Mouse (Mus musculus) forebrain, embryonic 13.5 days (tissue): ENCODE results near the gene Sar1b. TPM values are rescaled to one million over a fixed set of nuclear protein-coding genes. Genes with fewer than 3 reads are reported as not detected.
A peak's percentile ranks its signal among the peaks of the same experiment; 100 is the strongest.
"Not testable (repeated sequence)": the region's sequence is repeated elsewhere in the genome, so short reads cannot be mapped to it uniquely, and the experiment has no call there.

ENCODE experiments used
- ATAC-seq: fragments of 200-750 bp; cut with Nextera tagmentation; 2 replicates; pipeline ENCODE4 v1.8.0; 2017
- H3K27ac ChIP-seq: fragments of 300-500 bp; sonication (generic); 2 replicates; pipeline ENCODE4 v1.5.1; 2015; ENCODE audit warnings: inconsistent platforms, mild to moderate bottlenecking, moderate library complexity
- H3K27me3 ChIP-seq: fragments of 300-500 bp; sonication (generic); 2 replicates; pipeline ENCODE4 v1.6.1; 2015; ENCODE audit warnings: mild to moderate bottlenecking, inconsistent platforms
- H3K36me3 ChIP-seq: fragments of 300-500 bp; sonication (generic); 2 replicates; pipeline ENCODE4 v1.6.1; 2015; ENCODE audit warnings: mild to moderate bottlenecking, inconsistent platforms; ENCODE audit not compliant: poor library complexity, severe bottlenecking
- H3K4me1 ChIP-seq: fragments of 300-500 bp; sonication (generic); 2 replicates; pipeline ENCODE4 v1.6.1; 2015; ENCODE audit warnings: inconsistent platforms
- H3K4me2 ChIP-seq: fragments of 300-500 bp; sonication (generic); 2 replicates; pipeline ENCODE4 v1.6.1; 2015; ENCODE audit warnings: inconsistent platforms, mild to moderate bottlenecking, moderate library complexity
- H3K4me3 ChIP-seq: fragments of 300-500 bp; sonication (generic); 2 replicates; pipeline ENCODE4 v1.5.1; 2015; ENCODE audit warnings: mild to moderate bottlenecking, inconsistent platforms
- H3K9ac ChIP-seq: fragments of 300-500 bp; sonication (generic); 2 replicates; pipeline ENCODE4 v1.6.1; 2015; ENCODE audit warnings: mild to moderate bottlenecking, inconsistent platforms
- H3K9me3 ChIP-seq: fragments of 300-500 bp; sonication (generic); replicated peaks from 2 replicates; pipeline ENCODE4 v1.6.1; 2016; ENCODE audit warnings: inconsistent platforms
- WGBS: fragments of 180-500 bp; shearing (Covaris S2); methylation state at CpG from one replicate; pipeline ENCODE4 v1.1.7; 2015; 5-methylcytosine and 5-hydroxymethylcytosine counted together
- polyA plus RNA-seq: library from polyadenylated mRNA; unstranded; fragments of >200 nt; fragmentation: Nextera tagmentation; extraction: Ambion mirVana; gene quantifications from 2 replicates; pipeline ENCODE4 v1.2.1, GENCODE M21; 2015

Sar1b gene
- 140 and 146 TPM in 2 replicates for polyA plus RNA-seq

- 1% methylated on average over 29 of the region's 30 CpGs for WGBS
- H3K27me3 ChIP-seq = peaks cover 21% of the 10 kb centered on the region
Observed at GRCm38 (mm10) chr11:51763213-51763907, at the start of gene Sar1b, which contains the start of gene Sec24a. Sar1b (plus strand) TSS chr11:51763687. Sec24a (minus strand) TSS chr11:51763634.

GRCm38 (mm10) chr11:51721066-51721465, 42.4 kb upstream of the Sar1b start:
- no peak overlapping the region for H3K27ac ChIP-seq
- no peak overlapping the region for H3K4me3 ChIP-seq
- 97% methylated on average over 11 of the region's 11 CpGs for WGBS
- no peak for ATAC-seq
- no peaks in the 10 kb centered on the region for H3K9me3 ChIP-seq
- H3K9ac ChIP-seq = no peak overlapping the region
- H3K4me1 ChIP-seq = no peaks in the 10 kb centered on the region
- H3K27me3 ChIP-seq = no peaks in the 10 kb centered on the region
- no peak overlapping the region for H3K4me2 ChIP-seq
- H3K36me3 ChIP-seq = peaks cover 81% of the 10 kb centered on the region

More at GRCm38 (mm10) chr11:51763213-51763907, at the start of gene Sar1b, which contains the start of gene Sec24a:
- ATAC-seq = peak; percentile 93
- Histone ChIP-seq H3K36me3 (no peaks in the 10 kb centered on the region), H3K4me3 (peak within 1 kb of the TSS; percentile 91), H3K9ac (peak within 1 kb of the TSS; percentile 91), H3K4me1 (peaks cover 8% of the 10 kb centered on the region), H3K27ac (no peak within 1 kb of the TSS), H3K4me2 (peak within 1 kb of the TSS; percentile 93), H3K9me3 (no peaks in the 10 kb centered on the region)

DNA sequence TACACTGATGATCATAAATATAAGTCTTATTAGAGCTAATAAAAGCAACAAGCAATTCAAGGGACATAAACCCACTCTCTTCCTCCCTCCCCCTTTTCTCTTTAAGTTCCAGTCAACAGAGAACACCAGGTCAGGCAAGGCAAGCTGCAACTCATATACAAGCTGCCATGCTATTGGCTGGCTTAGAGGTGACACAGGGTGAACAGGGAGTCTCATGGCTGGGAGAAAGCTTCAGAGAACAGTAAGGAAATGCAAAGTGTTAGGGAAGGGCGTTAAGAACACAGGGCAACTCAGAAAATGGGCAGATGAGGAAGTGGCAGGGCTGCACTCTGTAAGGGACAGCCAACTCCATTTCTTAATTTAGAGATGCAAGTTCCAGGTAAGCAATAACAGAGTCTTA, 30.6 kb upstream of the Sar1b start:
- ATAC-seq = no peak
- Histone ChIP-seq H3K9ac (no peak overlapping the region), H3K9me3 (no peaks in the 10 kb centered on the region), H3K36me3 (peaks cover 25% of the 10 kb centered on the region), H3K4me3 (no peak overlapping the region), H3K27me3 (no peaks in the 10 kb centered on the region), H3K4me1 (no peaks in the 10 kb centered on the region), H3K27ac (no peak overlapping the region), H3K4me2 (no peak overlapping the region)
- WGBS = 71% methylated on average over 1 of the region's 1 CpGs

DNA sequence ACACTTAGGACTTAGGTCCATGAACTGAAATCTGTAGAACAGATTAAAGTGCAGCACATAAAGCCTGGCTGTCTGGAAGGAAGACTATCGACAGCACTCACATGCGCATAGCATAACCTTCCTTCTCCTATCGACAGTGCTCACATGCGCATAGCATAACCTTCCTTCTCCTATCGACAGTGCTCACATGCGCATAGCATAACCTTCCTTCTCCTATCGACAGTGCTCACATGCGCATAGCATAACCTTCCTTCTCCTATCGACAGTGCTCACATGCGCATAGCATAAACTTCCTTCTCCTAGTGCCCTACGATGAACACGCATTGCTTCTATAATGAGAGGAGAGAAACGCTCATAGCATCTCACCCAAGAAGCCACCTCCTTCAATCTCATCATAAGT, 29.3 kb upstream of the Sar1b start:
- not testable (repeated sequence) for H3K4me2 ChIP-seq, H3K27ac ChIP-seq, H3K4me1 ChIP-seq, H3K9me3 ChIP-seq, H3K9ac ChIP-seq, H3K27me3 ChIP-seq, H3K4me3 ChIP-seq, ATAC-seq
- H3K36me3 ChIP-seq = peaks cover 25% of the 10 kb centered on the region
- WGBS = 97% methylated on average over 13 of the region's 13 CpGs

GRCm38 (mm10) chr11:51738651-51739403, 24.7 kb upstream of the Sar1b start:
- no peak overlapping the region for H3K4me3 ChIP-seq
- no peaks in the 10 kb centered on the region for H3K4me1 ChIP-seq
- H3K4me2 ChIP-seq = no peak overlapping the region
- WGBS = 90% methylated on average over 3 of the region's 3 CpGs
- H3K9me3 ChIP-seq = no peaks in the 10 kb centered on the region
- peaks cover 36% of the 10 kb centered on the region for H3K36me3 ChIP-seq
- no peak overlapping the region for H3K27ac ChIP-seq
- no peaks in the 10 kb centered on the region for H3K27me3 ChIP-seq
- ATAC-seq = no peak
- no peak overlapping the region for H3K9ac ChIP-seq

DNA sequence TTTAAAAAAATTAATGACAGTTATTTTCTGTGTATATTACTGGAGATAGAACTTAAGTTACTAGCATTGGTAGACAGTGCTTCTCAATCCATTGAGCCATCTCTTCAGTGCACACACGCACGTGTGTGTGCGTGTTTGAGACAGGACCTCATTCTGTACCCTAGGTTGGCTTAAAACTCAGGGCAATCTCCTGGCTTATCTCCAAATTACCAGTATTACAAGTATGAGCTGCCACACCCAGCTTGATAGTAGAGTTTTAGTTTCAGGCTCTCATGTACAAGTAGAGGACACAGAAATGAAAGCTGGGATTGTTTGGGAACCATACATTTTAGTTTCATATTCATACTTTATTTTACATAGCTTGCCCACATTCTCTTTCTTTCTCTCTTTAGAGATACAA, 22.8 kb upstream of the Sar1b start:
- Histone ChIP-seq H3K36me3 (peaks cover 36% of the 10 kb centered on the region), H3K9ac (no peak overlapping the region), H3K27me3 (no peaks in the 10 kb centered on the region), H3K4me1 (no peaks in the 10 kb centered on the region), H3K4me2 (no peak overlapping the region), H3K9me3 (no peaks in the 10 kb centered on the region), H3K4me3 (no peak overlapping the region), H3K27ac (no peak overlapping the region)
- ATAC-seq = no peak
- WGBS = 95% methylated on average over 3 of the region's 3 CpGs

- Histone ChIP-seq H3K27ac (no peak overlapping the region), H3K4me3 (no peak overlapping the region), H3K9me3 (no peaks in the 10 kb centered on the region), H3K36me3 (peaks cover 28% of the 10 kb centered on the region), H3K4me2 (no peak overlapping the region), H3K4me1 (no peaks in the 10 kb centered on the region), H3K9ac (no peak overlapping the region), H3K27me3 (no peaks in the 10 kb centered on the region)
- no peak for ATAC-seq
- 87% methylated on average over 1 of the region's 1 CpGs for WGBS
Observed at GRCm38 (mm10) chr11:51746096-51746495, 17.4 kb upstream of the Sar1b start.

GRCm38 (mm10) chr11:51751623-51752225, 11.8 kb upstream of the Sar1b start:
- not testable (repeated sequence) for H3K9ac ChIP-seq, H3K4me2 ChIP-seq, H3K27ac ChIP-seq, H3K36me3 ChIP-seq, H3K9me3 ChIP-seq, H3K27me3 ChIP-seq, H3K4me3 ChIP-seq, ATAC-seq
- peaks cover 17% of the 10 kb centered on the region for H3K4me1 ChIP-seq
- 81% methylated on average over 6 of the region's 6 CpGs for WGBS

GRCm38 (mm10) chr11:51755621-51756311, 7.7 kb upstream of the Sar1b start:
- Histone ChIP-seq H3K4me3 (peak overlapping the region; percentile 100), H3K9me3 (no peaks in the 10 kb centered on the region), H3K27me3 (peaks cover 11% of the 10 kb centered on the region; the same call in 1 of the 2 replicates), H3K4me2 (peak overlapping the region; percentile 94), H3K27ac (peak overlapping the region; percentile 48; the same call in 1 of the 2 replicates), H3K4me1 (peaks cover 21% of the 10 kb centered on the region), H3K36me3 (no peaks in the 10 kb centered on the region), H3K9ac (peak overlapping the region; percentile 93)
- ATAC-seq = peak; percentile 83
- WGBS = 1% methylated on average over 46 of the region's 46 CpGs

GRCm38 (mm10) chr11:51756352-51756771, 7.1 kb upstream of the Sar1b start:
- H3K27me3 ChIP-seq = peaks cover 14% of the 10 kb centered on the region; the same call in 1 of the 2 replicates
- peak; percentile 99 for ATAC-seq
- no peaks in the 10 kb centered on the region for H3K9me3 ChIP-seq
- H3K27ac ChIP-seq = peak overlapping the region; percentile 48
- peaks cover 21% of the 10 kb centered on the region for H3K4me1 ChIP-seq
- H3K4me3 ChIP-seq = peak overlapping the region; percentile 100
- under 1% methylated on average over 38 of the region's 41 CpGs for WGBS
- H3K4me2 ChIP-seq = peak overlapping the region; percentile 94
- H3K36me3 ChIP-seq = no peaks in the 10 kb centered on the region
- H3K9ac ChIP-seq = peak overlapping the region; percentile 93

DNA sequence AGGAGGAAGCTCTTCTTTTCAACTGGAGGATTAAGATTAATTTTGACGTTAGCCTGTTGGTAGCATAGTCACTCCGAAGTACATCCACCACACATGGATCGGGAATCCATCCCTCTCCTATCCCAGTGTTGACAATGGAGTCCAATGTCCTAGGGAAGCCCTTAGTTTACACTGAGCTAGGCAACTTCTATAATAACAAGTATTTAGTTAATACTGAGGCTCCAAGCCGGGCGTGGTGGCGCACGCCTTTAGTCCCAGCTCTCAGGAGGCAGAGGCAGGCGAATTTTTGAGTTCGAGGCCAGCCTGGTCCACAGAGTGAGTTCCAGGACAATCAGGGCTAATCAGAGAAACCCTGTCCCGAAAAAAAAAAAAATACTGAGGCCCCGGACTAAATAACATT, 6.5 kb upstream of the Sar1b start:
- peak overlapping the region; percentile 100 for H3K4me3 ChIP-seq
- 0 out of 2 replicates have a peak, but pooled peaks have one; percentile 9 for ATAC-seq
- H3K4me2 ChIP-seq = peak overlapping the region; percentile 94
- WGBS = 76% methylated on average over 11 of the region's 11 CpGs
- H3K9ac ChIP-seq = peak overlapping the region; percentile 93
- no peaks in the 10 kb centered on the region for H3K9me3 ChIP-seq
- H3K27ac ChIP-seq = 0 out of 2 replicates have a peak overlapping the region, but pooled peaks have one; percentile 48
- peaks cover 21% of the 10 kb centered on the region for H3K27me3 ChIP-seq
- H3K4me1 ChIP-seq = peaks cover 21% of the 10 kb centered on the region
- no peaks in the 10 kb centered on the region for H3K36me3 ChIP-seq
